Mouse (Mus musculus): ENCODE results near the gene Ckap2.

GRCm38 (mm10) chr8:22227061-22227877 is 41.6 kb upstream of the Ckap2 start, which contains the start of gene Thsd1:
- TF ChIP-seq CHD2 (IDR thresholded peaks at IDR 0.05; ENCODE audit: low read depth, low read length) = no peak
- no peak for TF ChIP-seq ZC3H11A (IDR thresholded peaks at IDR 0.05; ENCODE audit: borderline replicate concordance, low read depth, low read length)
- TF ChIP-seq HCFC1 (IDR thresholded peaks at IDR 0.05; ENCODE audit: borderline replicate concordance, insufficient read depth, low read length) = no peak
- no peak for TF ChIP-seq ZNF384 (IDR thresholded peaks at IDR 0.05; ENCODE audit: low read depth, low read length)
- TF ChIP-seq MAFK (IDR thresholded peaks at IDR 0.05; ENCODE audit: insufficient read depth, low read depth, low read length) = no peak
